Mouse (Mus musculus): Measurements from ENCODE around the gene Bsn. TPM values are rescaled to one million over a fixed set of nuclear protein-coding genes. Genes with fewer than 3 reads are reported as not detected.

The Bsn gene
- polyA plus RNA-seq, 1 experiment from 2014 or later, result 0.24 TPM

DNA sequence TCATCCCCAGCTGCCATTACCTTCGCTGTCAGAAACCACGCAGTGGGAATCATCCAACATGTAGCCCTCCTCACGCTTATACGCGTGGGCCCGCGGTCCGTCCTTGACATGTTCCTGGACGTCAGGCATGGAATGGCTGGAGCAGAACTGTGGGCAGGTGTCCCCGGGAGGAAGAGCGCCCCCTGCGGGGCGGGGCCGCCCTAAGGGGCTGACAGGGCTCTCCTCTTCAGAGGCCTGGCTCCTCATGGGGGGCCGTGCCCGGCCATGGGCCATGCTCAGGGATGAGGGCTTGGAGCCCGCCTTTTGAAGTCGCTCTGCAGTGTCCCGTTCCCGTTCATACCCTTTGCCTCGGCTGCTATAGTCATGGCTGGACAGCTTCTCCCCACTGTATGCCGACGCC, 84.1 kb downstream of the Bsn start:
- H3K4me2 ChIP-seq, result no peak overlapping the region
- no peak overlapping the region for H3K4me3 ChIP-seq (ENCODE audit: low read depth, low read length)
- H3K4me1 ChIP-seq (ENCODE audit: insufficient read depth), result 0 out of 2 replicates have a peak, but pooled peaks cover 8% of the 10 kb centered on the region
- H3K36me3 ChIP-seq (ENCODE audit: insufficient read depth), result no peaks in the 10 kb centered on the region
- H3K9ac ChIP-seq, result no peak overlapping the region
- WGBS, result 87% methylated on average over 23 of the region's 23 CpGs
- no peaks in the 10 kb centered on the region for H3K9me3 ChIP-seq (ENCODE audit: low read depth, low read length)
- no peak for ATAC-seq (ENCODE audit: insufficient read depth)
- no peaks in the 10 kb centered on the region for H3K27me3 ChIP-seq (ENCODE audit: insufficient read depth, low read length)
- no peak overlapping the region for H3K27ac ChIP-seq (ENCODE audit: low read depth)
- TF ChIP-seq CTCF (IDR thresholded peaks at IDR 0.05; ENCODE audit: low read depth), result no peak
- no peak for DNase-seq

DNA sequence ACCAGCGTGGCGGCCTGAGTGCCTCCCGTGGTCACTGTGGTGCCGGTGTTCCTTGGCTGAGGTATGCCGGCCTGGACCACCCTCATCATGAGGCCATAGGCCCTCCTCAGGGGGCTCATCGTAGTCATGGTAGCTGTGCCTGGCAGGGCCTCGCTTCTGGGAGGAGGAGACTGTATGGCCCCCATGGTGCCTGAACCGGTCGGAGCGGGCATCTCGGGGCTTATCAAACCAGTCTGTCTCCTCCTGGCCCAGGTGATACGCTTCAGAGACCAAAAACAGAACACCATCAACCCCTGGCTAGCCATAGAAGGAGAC, 84.7 kb downstream of the Bsn start:
- TF ChIP-seq CTCF (IDR thresholded peaks at IDR 0.05; ENCODE audit: low read depth), result no peak
- no peak overlapping the region for H3K4me3 ChIP-seq (ENCODE audit: low read depth, low read length)
- DNase-seq, result no peak
- no peaks in the 10 kb centered on the region for H3K36me3 ChIP-seq (ENCODE audit: insufficient read depth)
- H3K27ac ChIP-seq (ENCODE audit: low read depth), result no peak overlapping the region
- H3K27me3 ChIP-seq (ENCODE audit: insufficient read depth, low read length), result no peaks in the 10 kb centered on the region
- ATAC-seq (ENCODE audit: insufficient read depth), result no peak
- H3K9me3 ChIP-seq (ENCODE audit: low read depth, low read length), result no peaks in the 10 kb centered on the region
- no peak overlapping the region; the same call in 1 of the 2 replicates for H3K9ac ChIP-seq
- no peak overlapping the region for H3K4me2 ChIP-seq
- WGBS, result 77% methylated on average over 12 of the region's 12 CpGs
- 0 out of 2 replicates have a peak, but pooled peaks cover 3% of the 10 kb centered on the region for H3K4me1 ChIP-seq (ENCODE audit: insufficient read depth)

DNA sequence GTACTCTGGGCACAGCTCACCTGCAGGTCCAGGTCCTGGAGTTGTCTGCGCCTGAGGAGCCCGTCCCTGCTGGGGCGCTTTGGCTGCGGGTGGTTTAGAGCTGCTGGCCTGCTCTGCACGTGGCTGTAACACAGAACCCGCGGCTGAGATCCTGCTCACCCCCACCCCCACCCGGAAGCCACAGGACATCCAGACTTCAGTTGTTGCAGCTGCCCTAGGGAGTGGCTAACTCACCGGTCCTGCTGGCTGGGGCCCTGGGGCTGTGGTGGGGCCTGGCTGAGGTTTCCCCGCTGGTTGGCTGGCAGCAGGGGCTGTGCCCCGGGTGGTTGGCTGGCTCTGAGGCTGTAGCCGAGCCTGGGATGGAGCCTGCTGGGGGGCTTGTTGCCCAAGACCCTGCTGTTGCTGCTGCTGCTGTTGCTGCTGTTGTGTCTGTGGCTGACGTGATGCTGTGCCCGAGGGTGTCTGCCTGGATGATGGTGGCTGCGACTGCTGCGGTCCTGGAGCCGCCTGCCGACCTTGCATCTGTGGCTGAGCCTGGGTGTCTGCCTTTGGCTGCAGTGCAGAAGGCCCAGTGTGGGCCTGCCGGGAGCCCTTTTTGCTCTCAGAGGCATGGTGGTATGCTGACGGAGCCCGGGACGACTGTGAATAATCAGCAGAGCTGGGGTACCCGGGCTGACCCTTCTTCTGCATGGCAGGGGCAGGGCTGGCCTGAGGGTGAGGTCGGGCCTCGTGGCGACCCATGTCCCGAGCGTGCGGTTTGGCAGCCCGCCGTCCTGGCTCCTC, 85.2 kb downstream of the Bsn start:
- peak; percentile 65 for ATAC-seq (ENCODE audit: insufficient read depth)
- H3K36me3 ChIP-seq (ENCODE audit: insufficient read depth), result no peaks in the 10 kb centered on the region
- peak overlapping the region; percentile 25 for H3K4me2 ChIP-seq
- TF ChIP-seq CTCF (IDR thresholded peaks at IDR 0.05; ENCODE audit: low read depth), result no peak
- peak overlapping the region; percentile 29 for H3K9ac ChIP-seq
- no peak overlapping the region for H3K4me3 ChIP-seq (ENCODE audit: low read depth, low read length)
- 40% methylated on average over 31 of the region's 31 CpGs for WGBS
- peak; percentile 13 for DNase-seq
- H3K27me3 ChIP-seq (ENCODE audit: insufficient read depth, low read length), result no peaks in the 10 kb centered on the region
- no peak overlapping the region for H3K27ac ChIP-seq (ENCODE audit: low read depth)
- 0 out of 2 replicates have a peak, but pooled peaks cover 3% of the 10 kb centered on the region for H3K4me1 ChIP-seq (ENCODE audit: insufficient read depth)
- H3K9me3 ChIP-seq (ENCODE audit: low read depth, low read length), result no peaks in the 10 kb centered on the region

DNA sequence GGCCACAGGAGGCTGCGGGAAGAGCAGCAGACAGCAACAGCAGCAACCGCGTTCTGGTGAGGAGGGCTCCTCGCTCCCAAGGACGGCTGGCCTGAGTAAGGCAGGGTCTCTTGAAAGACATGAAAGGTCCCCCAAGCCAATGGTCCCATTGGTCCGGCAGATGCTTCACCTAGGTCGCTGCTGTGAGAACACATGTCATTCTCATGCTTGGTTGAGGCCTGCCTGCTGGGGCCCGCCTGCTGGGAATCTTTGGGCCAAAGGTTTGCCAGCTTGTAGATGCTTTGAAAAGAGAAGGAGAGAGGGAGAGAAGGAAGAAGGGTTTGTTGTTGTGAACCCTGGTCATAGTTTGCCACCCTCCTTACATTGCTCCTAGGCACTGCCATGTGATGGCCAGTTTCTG, 90.6 kb downstream of the Bsn start:
- no peak for TF ChIP-seq CTCF (IDR thresholded peaks at IDR 0.05; ENCODE audit: low read depth)
- H3K4me3 ChIP-seq (ENCODE audit: low read depth, low read length), result no peak overlapping the region

DNA sequence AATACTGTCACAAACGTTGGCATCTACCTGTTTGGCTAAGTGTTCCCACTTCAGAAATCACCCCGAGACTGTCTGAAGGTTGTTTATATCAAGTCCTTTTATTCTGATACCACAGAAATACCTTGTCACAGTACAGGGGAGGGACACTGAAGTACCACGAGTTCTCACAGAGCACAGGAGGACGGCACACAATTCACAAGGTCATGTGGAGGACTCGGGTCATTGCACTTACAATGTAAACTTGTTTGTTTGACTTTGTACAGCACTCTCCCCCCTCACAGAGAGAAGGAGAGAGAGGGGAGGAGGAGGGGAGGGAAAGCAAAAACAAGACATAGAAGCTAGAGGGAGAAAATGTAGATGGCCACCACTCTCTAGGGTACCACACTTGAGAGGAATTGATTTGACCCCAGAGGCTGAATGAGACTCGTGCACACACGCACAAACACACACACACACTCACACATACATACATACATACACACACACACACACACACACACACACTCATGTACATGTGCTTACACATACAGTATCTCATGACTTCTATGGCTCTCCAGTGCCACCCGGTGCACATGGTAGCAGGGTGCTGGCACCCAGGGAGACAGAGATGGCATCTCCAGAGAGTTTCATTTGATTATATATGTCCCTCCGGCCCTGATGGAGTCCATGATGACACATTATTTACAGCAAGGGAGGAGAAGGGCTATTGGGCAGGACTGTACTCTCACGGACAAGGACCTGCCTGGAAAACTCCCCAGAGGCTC, 94.1 kb downstream of the Bsn start:
- Histone ChIP-seq H3K4me1 (ENCODE audit: insufficient read depth) (peaks cover 5% of the 10 kb centered on the region), H3K36me3 (ENCODE audit: insufficient read depth) (peaks cover 14% of the 10 kb centered on the region), H3K27me3 (ENCODE audit: insufficient read depth, low read length) (no peaks in the 10 kb centered on the region), H3K4me2 (peak overlapping the region; percentile 99), H3K27ac (ENCODE audit: low read depth) (0 out of 2 replicates have a peak overlapping the region, but pooled peaks have one; percentile 38), H3K4me3 (ENCODE audit: low read depth, low read length) (no peak overlapping the region), H3K9me3 (ENCODE audit: low read depth, low read length) (no peaks in the 10 kb centered on the region), H3K9ac (no peak overlapping the region)
- DNase-seq (no peak), ATAC-seq (ENCODE audit: insufficient read depth) (no peak)
- no peak for TF ChIP-seq CTCF (IDR thresholded peaks at IDR 0.05; ENCODE audit: low read depth)
- WGBS, result 44% methylated on average over 10 of the region's 10 CpGs

More for the DNA sequence above, 90.6 kb downstream of the Bsn start:
- H3K27ac ChIP-seq (ENCODE audit: low read depth), result no peak overlapping the region
- no peak overlapping the region for H3K4me2 ChIP-seq
- no peak overlapping the region for H3K9ac ChIP-seq
- no peaks in the 10 kb centered on the region for H3K9me3 ChIP-seq (ENCODE audit: low read depth, low read length)
- ATAC-seq (ENCODE audit: insufficient read depth) (no peak), DNase-seq (no peak)
- H3K36me3 ChIP-seq (ENCODE audit: insufficient read depth), result no peaks in the 10 kb centered on the region
- H3K4me1 ChIP-seq (ENCODE audit: insufficient read depth), result peaks cover 5% of the 10 kb centered on the region
- H3K27me3 ChIP-seq (ENCODE audit: insufficient read depth, low read length), result no peaks in the 10 kb centered on the region
- WGBS, result 82% methylated on average over 8 of the region's 8 CpGs

DNA sequence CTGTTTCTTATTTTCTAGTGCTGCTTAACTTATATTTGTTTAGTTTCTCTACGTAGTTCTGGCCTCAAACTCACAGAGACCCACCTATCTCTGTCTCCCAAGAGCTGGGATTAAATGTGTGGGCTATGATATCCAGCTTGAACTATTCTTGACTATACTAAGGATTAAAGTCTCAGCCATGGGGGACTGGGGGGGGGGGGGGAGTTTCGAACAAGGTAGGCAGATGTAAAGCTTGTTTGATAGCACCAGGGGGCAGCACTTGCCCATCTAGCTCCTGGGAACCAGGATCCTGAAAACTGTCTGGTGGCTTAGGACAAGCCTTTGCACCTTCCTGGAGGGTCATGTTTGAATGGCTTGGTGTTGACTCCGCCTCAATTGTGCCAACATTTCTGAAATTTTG, 94.7 kb downstream of the Bsn start:
- Histone ChIP-seq H3K4me3 (ENCODE audit: low read depth, low read length) (peak overlapping the region; percentile 76), H3K27ac (ENCODE audit: low read depth) (peak overlapping the region; percentile 67; the same call in 1 of the 2 replicates), H3K4me2 (peak overlapping the region; percentile 99), H3K9ac (peak overlapping the region; percentile 77), H3K27me3 (ENCODE audit: insufficient read depth, low read length) (no peaks in the 10 kb centered on the region), H3K4me1 (ENCODE audit: insufficient read depth) (peaks cover 5% of the 10 kb centered on the region), H3K9me3 (ENCODE audit: low read depth, low read length) (no peaks in the 10 kb centered on the region), H3K36me3 (ENCODE audit: insufficient read depth) (peaks cover 20% of the 10 kb centered on the region)
- DNase-seq (peak; percentile 88), ATAC-seq (ENCODE audit: insufficient read depth) (no peak)
- 3% methylated on average over 3 of the region's 3 CpGs for WGBS
- TF ChIP-seq CTCF (IDR thresholded peaks at IDR 0.05; ENCODE audit: low read depth), result peak; percentile 79

DNA sequence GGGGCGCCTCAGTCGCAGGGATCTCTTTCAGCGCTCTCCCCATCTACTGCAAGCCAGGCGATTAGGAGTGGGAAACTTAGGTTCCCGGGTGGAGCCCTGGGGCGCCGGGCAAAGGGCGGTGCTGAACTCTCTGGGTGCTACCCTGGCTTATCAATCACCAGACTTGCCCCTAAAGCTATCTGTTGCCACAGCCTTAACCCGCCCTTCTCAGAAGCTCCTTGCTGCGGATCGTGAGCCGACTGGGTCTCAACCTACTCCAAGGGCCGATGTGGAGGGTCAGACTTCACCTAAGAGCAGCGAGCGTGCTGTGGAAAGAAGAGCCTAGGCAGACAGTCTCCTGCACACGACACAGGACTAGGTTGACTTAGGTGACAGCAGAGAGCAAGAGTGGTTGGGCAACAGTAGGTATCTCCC, 95.2 kb downstream of the Bsn start:
- H3K4me2 ChIP-seq, result peak overlapping the region; percentile 99

More for the DNA sequence above, 95.2 kb downstream of the Bsn start:
- peak; percentile 26 for DNase-seq
- peak overlapping the region; percentile 67 for H3K27ac ChIP-seq (ENCODE audit: low read depth)
- H3K4me1 ChIP-seq (ENCODE audit: insufficient read depth), result peaks cover 5% of the 10 kb centered on the region
- ATAC-seq (ENCODE audit: insufficient read depth), result peak; percentile 42
- H3K27me3 ChIP-seq (ENCODE audit: insufficient read depth, low read length), result no peaks in the 10 kb centered on the region
- no peaks in the 10 kb centered on the region for H3K9me3 ChIP-seq (ENCODE audit: low read depth, low read length)
- H3K9ac ChIP-seq, result peak overlapping the region; percentile 77
- TF ChIP-seq CTCF (IDR thresholded peaks at IDR 0.05; ENCODE audit: low read depth), result no peak
- peak overlapping the region; percentile 76 for H3K4me3 ChIP-seq (ENCODE audit: low read depth, low read length)
- WGBS, result under 1% methylated on average over 16 of the region's 16 CpGs
- H3K36me3 ChIP-seq (ENCODE audit: insufficient read depth), result peaks cover 25% of the 10 kb centered on the region

Data from lung, embryonic 14.5 days (tissue).